Mouse (Mus musculus) bone marrow, adult 2 months (tissue): Measurements from ENCODE around the gene Atxn2l.

Source experiments
- CTCF ChIP-seq: fragments of 200-500 bp; IDR thresholded peaks from 2 replicates; pipeline ENCODE4 v1.5.1; 2011; ENCODE audit warnings: low read length, control low read depth; ENCODE audit not compliant: control insufficient read depth, insufficient read depth
- POLR2A ChIP-seq: fragments of 200-500 bp; IDR thresholded peaks from 2 replicates; pipeline ENCODE4 v1.6.1; 2011; ENCODE audit warnings: low read depth, mild to moderate bottlenecking, control low read depth, low read length, borderline replicate concordance; ENCODE audit not compliant: control insufficient read depth

GRCm38 (mm10) chr7:126499416-126499815, 3.8 kb downstream of the Atxn2l start:
- TF ChIP-seq CTCF (no peak), POLR2A (no peak)
